Mouse (Mus musculus) heart, adult 18-20 months (tissue): ENCODE measurements around the gene Cdk20. TPM values are rescaled to one million over a fixed set of nuclear protein-coding genes. Genes with fewer than 3 reads are reported as not detected.
A peak's percentile ranks its signal among the peaks of the same experiment; 100 is the strongest.
"Not testable (repeated sequence)": the region's sequence is repeated elsewhere in the genome, so short reads cannot be mapped to it uniquely, and the experiment has no call there.

ENCODE experiments used
- DNase-seq, 2 experiments: peaks; one replicate each; pipeline ENCODE4 v3.0.0; 2021 to 2022; ENCODE audit warnings: mixed read lengths in 1 of 2
- total RNA-seq, 2 experiments: library from RNA; stranded (reverse); gene quantifications; 2 replicates each; pipeline ENCODE4 v1.2.3; 2021

Cdk20 gene
- total RNA-seq, 2 experiments from 2014 or later, result 2.5 to 4.4 TPM

- no peak for DNase-seq
Measured at GRCm38 (mm10) chr13:64421952-64422606, 10.0 kb upstream of the Cdk20 start.

GRCm38 (mm10) chr13:64422607-64422957, 9.5 kb upstream of the Cdk20 start:
- no peak for DNase-seq

GRCm38 (mm10) chr13:64424347-64424746, 7.8 kb upstream of the Cdk20 start:
- peak in 1 of 2 experiments; percentile 22 for DNase-seq

- no peak for DNase-seq
Measured at GRCm38 (mm10) chr13:64425280-64425679, 6.8 kb upstream of the Cdk20 start.

- DNase-seq, result no peak
Measured at GRCm38 (mm10) chr13:64429328-64429727, 2.8 kb upstream of the Cdk20 start.

- DNase-seq, result no peak
Measured at GRCm38 (mm10) chr13:64437801-64438200, 5.7 kb downstream of the Cdk20 start.

GRCm38 (mm10) chr13:64438863-64439452, 6.8 kb downstream of the Cdk20 start:
- peak; percentile 80 to 87 for DNase-seq

- DNase-seq, result no peak
Measured at GRCm38 (mm10) chr13:64439471-64439870, 7.4 kb downstream of the Cdk20 start.

- DNase-seq, result no peak
Measured at GRCm38 (mm10) chr13:64440592-64440991, 8.5 kb downstream of the Cdk20 start.

- peak in 1 of 2 experiments; percentile 68 for DNase-seq
Measured at GRCm38 (mm10) chr13:64443263-64443894, 11.3 kb downstream of the Cdk20 start.

GRCm38 (mm10) chr13:64445254-64445920, 13.3 kb downstream of the Cdk20 start:
- no peak for DNase-seq

GRCm38 (mm10) chr13:64447947-64448346, 15.8 kb downstream of the Cdk20 start:
- DNase-seq, result peak; percentile 17 to 48

GRCm38 (mm10) chr13:64448729-64449128, 16.6 kb downstream of the Cdk20 start:
- DNase-seq, result no peak

GRCm38 (mm10) chr13:64450001-64450794, 18.1 kb downstream of the Cdk20 start:
- DNase-seq, result no peak

GRCm38 (mm10) chr13:64457225-64457978, 25.3 kb downstream of the Cdk20 start:
- DNase-seq, result not testable (repeated sequence)

- no peak for DNase-seq
Measured at GRCm38 (mm10) chr13:64458181-64458580, 26.1 kb downstream of the Cdk20 start.

GRCm38 (mm10) chr13:64462581-64462980, 30.5 kb downstream of the Cdk20 start:
- no peak for DNase-seq

- DNase-seq, result no peak
Measured at GRCm38 (mm10) chr13:64465166-64465565, 33.1 kb downstream of the Cdk20 start.

- DNase-seq, result peak in 1 of 2 experiments; percentile 19
Measured at GRCm38 (mm10) chr13:64467886-64468285, 35.8 kb downstream of the Cdk20 start.

GRCm38 (mm10) chr13:64477968-64478367, 45.9 kb downstream of the Cdk20 start:
- no peak for DNase-seq

- DNase-seq, result no peak
Measured at GRCm38 (mm10) chr13:64479960-64480359, 47.8 kb downstream of the Cdk20 start.
